Mouse (Mus musculus): ENCODE data around the gene Stam2. TPM values are rescaled to one million over a fixed set of nuclear protein-coding genes. Genes with fewer than 3 reads are reported as not detected.

The Stam2 gene
- polyA plus RNA-seq, 1 experiment from 2014 or later, result 39.0 TPM

- Histone ChIP-seq H3K36me3 (replicated peaks) (no peaks in the 10 kb centered on the region), H3K9ac (peak overlapping the region; percentile 73), H3K27me3 (replicated peaks) (peaks cover 12% of the 10 kb centered on the region; the same call in 1 of the 2 replicates), H3K4me2 (peak overlapping the region; percentile 98), H3K4me3 (peak overlapping the region; percentile 85), H3K4me1 (peaks cover 19% of the 10 kb centered on the region), H3K27ac (peak overlapping the region; percentile 59), H3K9me3 (no peaks in the 10 kb centered on the region)
- under 1% methylated on average over 35 of the region's 42 CpGs for WGBS
- ATAC-seq (replicated peaks), result peak; percentile 53
These were observed 66.6 kb downstream of the Stam2 start for GRCm38 (mm10) chr2:52675278-52675987.

- Histone ChIP-seq H3K4me1 (peaks cover 19% of the 10 kb centered on the region), H3K27ac (no peak overlapping the region), H3K4me2 (peak overlapping the region; percentile 98), H3K9ac (no peak overlapping the region), H3K4me3 (peak overlapping the region; percentile 85), H3K9me3 (no peaks in the 10 kb centered on the region), H3K36me3 (replicated peaks) (no peaks in the 10 kb centered on the region), H3K27me3 (replicated peaks) (peaks cover 12% of the 10 kb centered on the region; the same call in 1 of the 2 replicates)
- no peak for ATAC-seq (replicated peaks)
- WGBS, result under 1% methylated on average over 19 of the region's 19 CpGs
These were observed 67.2 kb downstream of the Stam2 start for GRCm38 (mm10) chr2:52674886-52675277.

GRCm38 (mm10) chr2:52673172-52673571, 68.9 kb downstream of the Stam2 start:
- H3K36me3 ChIP-seq (replicated peaks), result no peaks in the 10 kb centered on the region
- peaks cover 19% of the 10 kb centered on the region for H3K4me1 ChIP-seq
- WGBS, result 72% methylated on average over 1 of the region's 1 CpGs

GRCm38 (mm10) chr2:52670733-52671132, 71.3 kb downstream of the Stam2 start:
- Histone ChIP-seq H3K27ac (no peak overlapping the region), H3K27me3 (replicated peaks) (peaks cover 6% of the 10 kb centered on the region; the same call in 1 of the 2 replicates)

More at GRCm38 (mm10) chr2:52673172-52673571, 68.9 kb downstream of the Stam2 start:
- Histone ChIP-seq H3K4me2 (no peak overlapping the region), H3K9me3 (no peaks in the 10 kb centered on the region), H3K27me3 (replicated peaks) (peaks cover 6% of the 10 kb centered on the region; the same call in 1 of the 2 replicates), H3K9ac (no peak overlapping the region), H3K27ac (no peak overlapping the region), H3K4me3 (no peak overlapping the region)
- ATAC-seq (replicated peaks), result no peak

GRCm38 (mm10) chr2:52668480-52668879, 73.6 kb downstream of the Stam2 start:
- H3K9me3 ChIP-seq, result no peaks in the 10 kb centered on the region
- ATAC-seq (replicated peaks), result no peak
- H3K4me3 ChIP-seq, result no peak overlapping the region
- WGBS, result 90% methylated on average over 6 of the region's 6 CpGs
- no peak overlapping the region for H3K9ac ChIP-seq
- H3K4me1 ChIP-seq, result no peaks in the 10 kb centered on the region
- no peak overlapping the region for H3K27ac ChIP-seq
- no peak overlapping the region for H3K4me2 ChIP-seq
- 0 out of 2 replicates have a peak, but pooled peaks cover 3% of the 10 kb centered on the region for H3K27me3 ChIP-seq (replicated peaks)
- H3K36me3 ChIP-seq (replicated peaks), result no peaks in the 10 kb centered on the region

More at GRCm38 (mm10) chr2:52670733-52671132, 71.3 kb downstream of the Stam2 start:
- no peak overlapping the region for H3K4me3 ChIP-seq
- no peak overlapping the region for H3K4me2 ChIP-seq
- H3K9me3 ChIP-seq, result no peaks in the 10 kb centered on the region
- H3K36me3 ChIP-seq (replicated peaks), result no peaks in the 10 kb centered on the region
- WGBS, result 92% methylated on average over 5 of the region's 5 CpGs
- no peak overlapping the region for H3K9ac ChIP-seq
- H3K4me1 ChIP-seq, result peaks cover 11% of the 10 kb centered on the region
- no peak for ATAC-seq (replicated peaks)

GRCm38 (mm10) chr2:52656722-52657121, 85.4 kb downstream of the Stam2 start:
- Histone ChIP-seq H3K4me3 (no peak overlapping the region), H3K27ac (no peak overlapping the region), H3K36me3 (replicated peaks) (no peaks in the 10 kb centered on the region), H3K4me2 (no peak overlapping the region), H3K9ac (no peak overlapping the region), H3K4me1 (no peaks in the 10 kb centered on the region), H3K27me3 (replicated peaks) (peaks cover 2% of the 10 kb centered on the region; the same call in 1 of the 2 replicates), H3K9me3 (no peaks in the 10 kb centered on the region)
- ATAC-seq (replicated peaks), result no peak
- WGBS, result 89% methylated on average over 5 of the region's 5 CpGs

- ATAC-seq (replicated peaks), result no peak
- 80% methylated on average over 4 of the region's 4 CpGs for WGBS
- Histone ChIP-seq H3K4me3 (no peak overlapping the region), H3K36me3 (replicated peaks) (no peaks in the 10 kb centered on the region), H3K27ac (no peak overlapping the region), H3K9ac (no peak overlapping the region), H3K4me2 (no peak overlapping the region), H3K9me3 (no peaks in the 10 kb centered on the region), H3K27me3 (replicated peaks) (no peaks in the 10 kb centered on the region), H3K4me1 (no peaks in the 10 kb centered on the region)
These were observed 87.5 kb downstream of the Stam2 start for GRCm38 (mm10) chr2:52654541-52654940.

- Histone ChIP-seq H3K27ac (no peak overlapping the region), H3K4me3 (no peak overlapping the region), H3K27me3 (replicated peaks) (no peaks in the 10 kb centered on the region), H3K9me3 (no peaks in the 10 kb centered on the region), H3K36me3 (replicated peaks) (no peaks in the 10 kb centered on the region), H3K9ac (no peak overlapping the region), H3K4me1 (peaks cover 11% of the 10 kb centered on the region), H3K4me2 (no peak overlapping the region)
- WGBS, result 88% methylated on average over 6 of the region's 6 CpGs
- ATAC-seq (replicated peaks), result no peak
These were observed 90.5 kb downstream of the Stam2 start for GRCm38 (mm10) chr2:52651547-52651946.

GRCm38 (mm10) chr2:52647255-52647998, 94.7 kb downstream of the Stam2 start:
- Histone ChIP-seq H3K9ac (no peak overlapping the region), H3K27ac (peak overlapping the region; percentile 34; the same call in 1 of the 2 replicates), H3K36me3 (replicated peaks) (no peaks in the 10 kb centered on the region), H3K9me3 (no peaks in the 10 kb centered on the region), H3K27me3 (replicated peaks) (no peaks in the 10 kb centered on the region), H3K4me3 (no peak overlapping the region), H3K4me2 (no peak overlapping the region), H3K4me1 (peaks cover 11% of the 10 kb centered on the region)
- peak; percentile 77; the same call in 1 of the 2 replicates for ATAC-seq (replicated peaks)
- 57% methylated on average over 8 of the region's 8 CpGs for WGBS

- H3K9ac ChIP-seq, result no peak overlapping the region
- no peak overlapping the region for H3K4me3 ChIP-seq
- H3K27me3 ChIP-seq (replicated peaks), result no peaks in the 10 kb centered on the region
- 86% methylated on average over 6 of the region's 6 CpGs for WGBS
- H3K4me1 ChIP-seq, result peaks cover 11% of the 10 kb centered on the region
- H3K36me3 ChIP-seq (replicated peaks), result no peaks in the 10 kb centered on the region
- H3K27ac ChIP-seq, result no peak overlapping the region
- no peaks in the 10 kb centered on the region for H3K9me3 ChIP-seq
- ATAC-seq (replicated peaks), result no peak
- no peak overlapping the region for H3K4me2 ChIP-seq
These were observed 98.4 kb downstream of the Stam2 start for GRCm38 (mm10) chr2:52643657-52644056.

All from midbrain, embryonic 15.5 days (tissue).